Mouse (Mus musculus) urinary bladder, postnatal 0 days (tissue): ENCODE data around the gene 1700029P11Rik. TPM values are rescaled to one million over a fixed set of nuclear protein-coding genes. Genes with fewer than 3 reads are reported as not detected.

Experiments used
- polyA plus RNA-seq: library from polyadenylated mRNA; unstranded; fragments of >200 nt; fragmentation: Nextera tagmentation; extraction: Ambion mirVana; gene quantifications from 2 replicates; pipeline ENCODE4 v1.2.1, GENCODE M21; 2015

1700029P11Rik gene
- not detected in 2 replicates for polyA plus RNA-seq

GRCm38 (mm10) chr15:81980321-81980720, at the start of gene 1700029P11Rik:
1700029P11Rik (plus strand) TSS chr15:81980540.

GRCm38 (mm10) chr15:81936679-81937078, 43.7 kb upstream of the 1700029P11Rik start, which contains the start of gene Csdc2:
Csdc2 (plus strand) TSS chr15:81936759.

GRCm38 (mm10) chr15:81960171-81961077, 19.9 kb upstream of the 1700029P11Rik start, which contains the start of gene Pmm1:
Pmm1 (minus strand) TSS chr15:81960930.

GRCm38 (mm10) chr15:81987646-81988045, 7.3 kb downstream of the 1700029P11Rik start, which contains the start of gene Xrcc6:
Xrcc6 (plus strand) TSS chr15:81987835.

Other genes starting within 250 kb of the 1700029P11Rik start
- 10.9 and 13.8 TPM in 2 replicates for gene Zc3h7b, start 235.5 kb upstream of the 1700029P11Rik start, polyA plus RNA-seq
- gene Rangap1, start 235.0 kb upstream of the 1700029P11Rik start, polyA plus RNA-seq: 27.8 and 34.2 TPM in 2 replicates
- gene Tef, start 178.1 kb upstream of the 1700029P11Rik start, polyA plus RNA-seq: 15.8 and 17.3 TPM in 2 replicates
- gene Tob2, start 121.7 kb upstream of the 1700029P11Rik start, polyA plus RNA-seq: 14.3 and 16.8 TPM in 2 replicates
- 63.1 and 72.5 TPM in 2 replicates for gene Phf5a, start 108.6 kb upstream of the 1700029P11Rik start, polyA plus RNA-seq
- 122 and 139 TPM in 2 replicates for gene Aco2, start 108.2 kb upstream of the 1700029P11Rik start, polyA plus RNA-seq
- gene Polr3h, start 54.3 kb upstream of the 1700029P11Rik start, polyA plus RNA-seq: 50.2 and 53.4 TPM in 2 replicates
- gene Csdc2, start 43.8 kb upstream of the 1700029P11Rik start, polyA plus RNA-seq: 33.4 and 35.6 TPM in 2 replicates
- 33.4 and 34.9 TPM in 2 replicates for gene Pmm1, start 19.6 kb upstream of the 1700029P11Rik start, polyA plus RNA-seq
- 31.5 and 34.8 TPM in 2 replicates for gene Xrcc6, start 7.3 kb downstream of the 1700029P11Rik start, polyA plus RNA-seq
- gene Desi1, start 53.3 kb downstream of the 1700029P11Rik start, polyA plus RNA-seq: 15.0 and 17.9 TPM in 2 replicates
- gene Snu13, start 67.1 kb downstream of the 1700029P11Rik start, polyA plus RNA-seq: 127 and 135 TPM in 2 replicates
- gene 4930407I10Rik, start 78.6 kb downstream of the 1700029P11Rik start, polyA plus RNA-seq: not detected in 2 replicates
- 0.31 and 0.35 TPM in 2 replicates for gene Mei1, start 89.5 kb downstream of the 1700029P11Rik start, polyA plus RNA-seq
- 10.0 and 11.2 TPM in 2 replicates for gene Ccdc134, start 147.4 kb downstream of the 1700029P11Rik start, polyA plus RNA-seq
- gene Srebf2, start 166.6 kb downstream of the 1700029P11Rik start, polyA plus RNA-seq: 109 and 175 TPM in 2 replicates
- 0.10 TPM in 1 of 2 replicates, not detected in the other for gene Shisa8, start 232.3 kb downstream of the 1700029P11Rik start, polyA plus RNA-seq
- gene Tnfrsf13c, start 243.8 kb downstream of the 1700029P11Rik start, polyA plus RNA-seq: not detected in 2 replicates